In the genomic region with DNA sequence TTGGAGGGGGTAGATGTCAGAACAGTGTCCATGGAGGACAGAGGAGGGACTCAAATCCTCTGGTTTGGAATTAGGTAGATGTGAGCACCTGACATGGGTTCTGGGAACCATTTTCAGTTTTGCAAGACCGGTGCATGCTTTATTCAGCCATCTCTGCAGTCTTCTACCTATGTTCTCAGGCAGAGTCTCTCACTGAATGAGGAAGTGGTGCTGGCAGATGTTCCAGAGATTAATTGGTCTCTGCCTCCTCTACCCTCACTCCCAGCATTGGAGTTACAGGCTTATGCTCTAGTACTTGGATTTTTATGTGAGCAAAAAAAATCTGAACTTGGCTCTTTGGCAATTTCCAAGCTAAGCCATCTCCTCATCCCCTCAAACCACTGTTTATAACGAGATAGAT, we compare ENCODE assay signal across 15 mouse cellular contexts.
"Had no signal": no experiment of that assay in that cellular context is flagged by ENCODE, and none has a peak within 500 bp of the region (broad histone marks: within the 10 kb centered on the region; RNA-seq: fewer than 3 reads in every experiment).

No protein-coding gene starts in this region.

- DNase-seq: gastrocnemius, adult 2 months; gastrocnemius, postnatal 10 days; gastrocnemius, postnatal 25 days; heart, adult 18-20 months; heart, postnatal 10 days; kidney, adult 11 months; kidney, adult 2 months; kidney, adult 9 months; kidney, postnatal 14 days; kidney, postnatal 36 days; layer of hippocampus, adult 9-11 months; liver; liver, embryonic 13.5 days had no signal

- ATAC-seq: hindbrain, postnatal 0 days; intestine, embryonic 16.5 days had no signal
